Mouse (Mus musculus) forebrain, embryonic 15.5 days (tissue): Measurements from ENCODE around the gene Pcdh15. TPM values are rescaled to one million over a fixed set of nuclear protein-coding genes. Genes with fewer than 3 reads are reported as not detected.

Source experiments
- ATAC-seq: fragments of 200-750 bp; cut with Nextera tagmentation; replicated peaks from 2 replicates; pipeline ENCODE4 v1.8.0; 2017; ENCODE audit warnings: mild to moderate bottlenecking, moderate TSS enrichment, moderate library complexity
- H3K27ac ChIP-seq: fragments of 300-500 bp; sonication (generic); replicated peaks from 2 replicates; pipeline ENCODE4 v1.5.1; 2015; ENCODE audit warnings: mild to moderate bottlenecking, inconsistent platforms
- H3K27me3 ChIP-seq: fragments of 300-500 bp; sonication (generic); 2 replicates; pipeline ENCODE4 v1.6.1; 2015; ENCODE audit warnings: inconsistent platforms
- H3K36me3 ChIP-seq: fragments of 300-500 bp; sonication (generic); 2 replicates; pipeline ENCODE4 v1.6.1; 2015; ENCODE audit warnings: mild to moderate bottlenecking, inconsistent platforms
- H3K4me1 ChIP-seq: fragments of 300-500 bp; sonication (generic); 2 replicates; pipeline ENCODE4 v1.6.1; 2015; ENCODE audit warnings: inconsistent platforms
- H3K4me2 ChIP-seq: fragments of 300-500 bp; sonication (generic); replicated peaks from 2 replicates; pipeline ENCODE4 v1.6.1; 2015; ENCODE audit warnings: mild to moderate bottlenecking, inconsistent platforms
- H3K4me3 ChIP-seq: fragments of 300-500 bp; sonication (generic); 2 replicates; pipeline ENCODE4 v1.5.1; 2015; ENCODE audit warnings: mild to moderate bottlenecking, inconsistent platforms
- H3K9ac ChIP-seq: fragments of 300-500 bp; sonication (generic); replicated peaks from 2 replicates; pipeline ENCODE4 v1.6.1; 2015; ENCODE audit warnings: mild to moderate bottlenecking, inconsistent platforms
- H3K9me3 ChIP-seq: fragments of 300-500 bp; sonication (generic); 2 replicates; pipeline ENCODE4 v1.6.1; 2016; ENCODE audit warnings: inconsistent platforms
- WGBS: fragments of 180-500 bp; shearing (Covaris S2); methylation state at CpG from one replicate; pipeline ENCODE4 v1.1.7; 2015; ENCODE audit warnings: mixed read lengths; 5-methylcytosine and 5-hydroxymethylcytosine counted together
- polyA plus RNA-seq: library from polyadenylated mRNA; unstranded; fragments of >200 nt; fragmentation: Nextera tagmentation; extraction: Ambion mirVana; gene quantifications from 2 replicates; pipeline ENCODE4 v1.2.1, GENCODE M21; 2015

Gene Pcdh15
- polyA plus RNA-seq, 1 experiment from 2014 or later: 5.0 TPM

DNA sequence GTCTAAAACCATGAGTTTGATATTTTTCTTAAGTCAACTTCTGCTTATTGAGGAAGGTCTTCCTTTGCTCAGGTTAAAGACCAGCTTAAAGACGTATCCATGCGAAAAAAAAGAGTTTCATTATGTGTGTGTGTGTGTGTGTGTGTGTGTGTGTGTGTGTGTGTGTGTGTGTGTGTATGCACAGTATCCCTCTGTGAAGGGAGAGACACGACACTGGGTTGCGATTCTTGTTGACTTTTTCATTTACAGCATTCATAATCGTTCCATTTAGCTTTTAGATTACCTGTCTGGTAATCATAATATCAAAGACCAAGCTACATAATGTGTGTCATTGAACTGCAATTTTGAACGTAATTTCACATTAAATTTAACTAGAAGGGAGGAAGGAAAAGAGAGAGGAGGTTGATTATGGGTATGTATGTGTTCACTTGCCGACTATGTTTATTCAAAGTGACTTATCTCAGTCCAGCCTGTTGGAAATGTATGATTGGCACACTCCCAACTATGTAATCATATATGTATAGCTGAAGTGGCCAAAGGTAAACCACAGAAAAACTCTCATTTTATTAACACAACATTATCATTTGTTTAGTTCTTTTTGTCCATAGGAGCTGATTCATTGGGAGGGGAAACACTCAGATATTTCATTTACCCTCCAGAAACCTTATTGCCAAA, 626.6 kb downstream of the Pcdh15 start:
- WGBS: 83% methylated on average over 7 of the region's 7 CpGs
- no peak for ATAC-seq
- Histone ChIP-seq H3K9ac (no peak overlapping the region), H3K9me3 (no peaks in the 10 kb centered on the region), H3K4me1 (no peaks in the 10 kb centered on the region), H3K27ac (no peak overlapping the region), H3K4me3 (no peak overlapping the region), H3K36me3 (no peaks in the 10 kb centered on the region), H3K4me2 (no peak overlapping the region), H3K27me3 (no peaks in the 10 kb centered on the region)

GRCm38 (mm10) chr10:73733246-73733645, 634.1 kb downstream of the Pcdh15 start:
- H3K27me3 ChIP-seq: no peaks in the 10 kb centered on the region
- no peak overlapping the region for H3K4me3 ChIP-seq
- 90% methylated on average over 7 of the region's 7 CpGs for WGBS
- H3K9ac ChIP-seq: no peak overlapping the region
- ATAC-seq: no peak
- no peaks in the 10 kb centered on the region for H3K4me1 ChIP-seq
- no peaks in the 10 kb centered on the region for H3K36me3 ChIP-seq
- H3K9me3 ChIP-seq: no peaks in the 10 kb centered on the region
- no peak overlapping the region for H3K27ac ChIP-seq
- H3K4me2 ChIP-seq: no peak overlapping the region

GRCm38 (mm10) chr10:73749021-73749420, 649.9 kb downstream of the Pcdh15 start:
- no peak for ATAC-seq
- WGBS: 12% methylated on average over 2 of the region's 2 CpGs

GRCm38 (mm10) chr10:73753876-73754275, 654.7 kb downstream of the Pcdh15 start:
- WGBS: 57% methylated on average over 3 of the region's 3 CpGs
- Histone ChIP-seq H3K27me3 (no peaks in the 10 kb centered on the region), H3K4me1 (peaks cover 3% of the 10 kb centered on the region; the same call in 1 of the 2 replicates), H3K4me2 (no peak overlapping the region), H3K9me3 (no peaks in the 10 kb centered on the region), H3K27ac (no peak overlapping the region), H3K9ac (no peak overlapping the region), H3K4me3 (no peak overlapping the region), H3K36me3 (no peaks in the 10 kb centered on the region)
- no peak for ATAC-seq

More at GRCm38 (mm10) chr10:73749021-73749420, 649.9 kb downstream of the Pcdh15 start:
- no peak overlapping the region for H3K27ac ChIP-seq
- no peak overlapping the region for H3K4me3 ChIP-seq
- H3K4me2 ChIP-seq: no peak overlapping the region
- H3K9ac ChIP-seq: no peak overlapping the region
- H3K9me3 ChIP-seq: no peaks in the 10 kb centered on the region
- no peaks in the 10 kb centered on the region for H3K36me3 ChIP-seq
- peaks cover 3% of the 10 kb centered on the region; the same call in 1 of the 2 replicates for H3K4me1 ChIP-seq
- no peaks in the 10 kb centered on the region for H3K27me3 ChIP-seq

DNA sequence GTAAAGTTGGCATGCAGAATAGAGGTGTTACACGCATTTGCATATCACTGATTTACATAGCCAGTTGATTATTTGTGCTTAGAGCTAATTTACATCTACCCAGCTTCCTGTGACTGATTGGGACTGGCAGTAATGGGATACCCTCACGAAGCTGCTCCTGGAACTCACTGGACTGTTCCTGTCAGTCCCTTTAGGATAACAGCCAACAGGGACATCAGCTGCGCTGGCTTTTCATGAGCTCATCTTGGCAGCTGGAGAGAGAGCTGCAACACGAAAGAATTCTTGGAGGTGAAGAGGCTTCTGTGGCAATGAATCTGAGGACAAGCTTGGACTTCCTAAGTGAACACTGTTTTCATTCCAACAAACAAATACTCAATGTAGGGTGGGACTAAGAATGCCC, 683.8 kb downstream of the Pcdh15 start:
- 37% methylated on average over 4 of the region's 4 CpGs for WGBS
- Histone ChIP-seq H3K36me3 (no peaks in the 10 kb centered on the region), H3K27ac (no peak overlapping the region), H3K4me2 (no peak overlapping the region), H3K4me3 (no peak overlapping the region), H3K9me3 (no peaks in the 10 kb centered on the region), H3K4me1 (peaks cover 4% of the 10 kb centered on the region; the same call in 1 of the 2 replicates), H3K27me3 (no peaks in the 10 kb centered on the region), H3K9ac (no peak overlapping the region)
- no peak for ATAC-seq

DNA sequence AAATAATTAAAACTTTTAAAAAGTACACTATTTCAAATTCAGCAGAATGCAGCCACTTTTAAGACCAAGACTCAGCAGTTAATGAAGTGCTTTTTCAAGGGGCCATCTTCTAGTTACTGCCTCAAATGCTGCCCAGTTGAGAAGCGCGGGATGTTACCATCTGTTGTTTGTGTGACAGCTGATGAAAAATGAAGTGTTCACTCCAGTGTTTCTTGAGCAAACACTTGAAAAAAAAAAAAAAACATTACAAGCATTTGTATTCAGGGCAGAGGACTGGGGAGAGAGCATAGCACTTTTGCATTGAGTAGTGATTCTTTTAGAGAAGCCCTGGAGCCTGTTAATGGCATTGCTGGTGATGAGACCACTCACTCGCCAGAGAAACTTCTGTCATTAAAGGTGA, 689.0 kb downstream of the Pcdh15 start:
- no peak overlapping the region for H3K9ac ChIP-seq
- no peak overlapping the region for H3K4me2 ChIP-seq
- no peaks in the 10 kb centered on the region for H3K27me3 ChIP-seq
- no peak overlapping the region for H3K4me3 ChIP-seq
- no peak overlapping the region for H3K27ac ChIP-seq
- 74% methylated on average over 3 of the region's 3 CpGs for WGBS
- H3K36me3 ChIP-seq: no peaks in the 10 kb centered on the region
- ATAC-seq: no peak
- no peaks in the 10 kb centered on the region for H3K4me1 ChIP-seq
- H3K9me3 ChIP-seq: no peaks in the 10 kb centered on the region

DNA sequence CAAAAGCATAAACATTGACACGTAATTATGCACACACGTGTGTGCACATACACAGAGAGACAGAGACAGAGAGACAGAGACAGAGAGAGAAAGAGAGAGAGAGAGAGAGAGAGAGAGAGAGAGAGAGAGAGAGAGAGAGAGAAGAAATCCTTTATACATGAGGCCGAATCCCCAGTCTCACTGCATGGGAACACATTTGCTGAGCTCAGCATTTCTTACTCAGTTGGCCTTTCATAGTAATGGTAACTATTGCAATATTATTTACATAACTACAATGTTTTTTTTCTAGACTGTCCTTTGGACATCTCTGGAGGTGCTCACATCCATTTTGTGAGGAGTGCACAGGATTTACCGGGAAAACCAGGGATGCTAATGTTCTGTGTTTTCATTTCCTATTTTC, 705.9 kb downstream of the Pcdh15 start:
- Histone ChIP-seq H3K4me2 (no peak overlapping the region), H3K27ac (no peak overlapping the region), H3K9me3 (no peaks in the 10 kb centered on the region), H3K9ac (no peak overlapping the region), H3K4me3 (no peak overlapping the region), H3K27me3 (no peaks in the 10 kb centered on the region), H3K36me3 (no peaks in the 10 kb centered on the region), H3K4me1 (no peaks in the 10 kb centered on the region)
- WGBS: 91% methylated on average over 4 of the region's 4 CpGs
- ATAC-seq: no peak

DNA sequence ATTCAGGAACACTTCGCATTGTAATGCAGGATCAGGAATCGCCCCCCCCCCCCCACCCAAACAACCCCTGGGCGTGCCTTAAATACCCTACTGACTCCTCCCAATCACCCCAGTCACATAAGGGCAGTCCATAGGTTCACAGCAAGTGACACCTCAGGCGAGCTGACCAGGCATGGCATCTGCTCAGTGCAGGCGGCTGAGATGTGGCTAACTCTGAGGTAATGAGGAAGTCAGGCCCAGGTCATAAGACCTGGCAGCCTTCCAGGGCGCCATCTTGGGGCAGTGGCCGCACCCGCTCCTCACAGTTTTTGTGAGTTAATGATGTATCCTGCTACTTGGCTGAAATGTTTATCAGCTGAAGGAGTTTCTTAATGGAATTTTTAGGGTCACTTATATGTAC, 713.2 kb downstream of the Pcdh15 start:
- Histone ChIP-seq H3K9me3 (no peaks in the 10 kb centered on the region), H3K9ac (no peak overlapping the region), H3K27ac (no peak overlapping the region), H3K27me3 (no peaks in the 10 kb centered on the region), H3K4me1 (no peaks in the 10 kb centered on the region), H3K4me2 (no peak overlapping the region), H3K36me3 (no peaks in the 10 kb centered on the region), H3K4me3 (no peak overlapping the region)
- WGBS: 77% methylated on average over 8 of the region's 8 CpGs
- no peak for ATAC-seq

GRCm38 (mm10) chr10:73821657-73822583, 722.8 kb downstream of the Pcdh15 start:
- Histone ChIP-seq H3K4me1 (peaks cover 14% of the 10 kb centered on the region), H3K36me3 (no peaks in the 10 kb centered on the region), H3K4me2 (peak overlapping the region; percentile 60), H3K9ac (0 out of 2 replicates have a peak overlapping the region, but pooled peaks have one; percentile 27), H3K4me3 (peak overlapping the region; percentile 33), H3K27ac (no peak overlapping the region), H3K27me3 (no peaks in the 10 kb centered on the region), H3K9me3 (no peaks in the 10 kb centered on the region)
- WGBS: 11% methylated on average over 22 of the region's 22 CpGs
- peak; percentile 89 for ATAC-seq

DNA sequence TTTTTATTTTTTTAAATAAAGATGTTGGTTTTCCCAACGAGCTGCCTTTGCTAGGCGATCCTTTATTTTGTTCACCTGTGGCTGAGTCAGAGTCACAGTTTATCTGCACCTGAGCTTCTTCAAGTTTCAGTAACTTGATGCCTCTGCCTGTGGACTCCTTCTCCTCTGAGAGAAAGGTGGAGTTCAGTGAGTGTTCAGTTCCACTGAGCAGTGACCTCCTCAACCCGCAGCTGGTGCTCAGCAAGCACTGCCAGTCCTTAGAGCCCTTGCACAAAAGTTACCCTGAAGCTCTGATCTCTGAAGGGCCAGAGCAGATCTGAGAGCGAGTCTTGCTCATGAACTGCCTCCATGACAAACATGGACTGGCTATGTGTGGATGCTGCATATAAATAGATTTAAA, 724.1 kb downstream of the Pcdh15 start:
- Histone ChIP-seq H3K4me2 (no peak overlapping the region), H3K4me3 (no peak overlapping the region), H3K27me3 (no peaks in the 10 kb centered on the region), H3K4me1 (peaks cover 14% of the 10 kb centered on the region), H3K9me3 (no peaks in the 10 kb centered on the region), H3K27ac (no peak overlapping the region), H3K36me3 (no peaks in the 10 kb centered on the region), H3K9ac (no peak overlapping the region)
- ATAC-seq: no peak
- WGBS: 74% methylated on average over 4 of the region's 4 CpGs

- Histone ChIP-seq H3K9me3 (no peaks in the 10 kb centered on the region), H3K4me3 (no peak overlapping the region), H3K4me1 (peaks cover 12% of the 10 kb centered on the region), H3K36me3 (no peaks in the 10 kb centered on the region), H3K27ac (no peak overlapping the region), H3K9ac (no peak overlapping the region), H3K27me3 (no peaks in the 10 kb centered on the region), H3K4me2 (no peak overlapping the region)
- ATAC-seq: no peak
- 54% methylated on average over 8 of the region's 8 CpGs for WGBS
These were observed 727.2 kb downstream of the Pcdh15 start for GRCm38 (mm10) chr10:73826354-73826753.

DNA sequence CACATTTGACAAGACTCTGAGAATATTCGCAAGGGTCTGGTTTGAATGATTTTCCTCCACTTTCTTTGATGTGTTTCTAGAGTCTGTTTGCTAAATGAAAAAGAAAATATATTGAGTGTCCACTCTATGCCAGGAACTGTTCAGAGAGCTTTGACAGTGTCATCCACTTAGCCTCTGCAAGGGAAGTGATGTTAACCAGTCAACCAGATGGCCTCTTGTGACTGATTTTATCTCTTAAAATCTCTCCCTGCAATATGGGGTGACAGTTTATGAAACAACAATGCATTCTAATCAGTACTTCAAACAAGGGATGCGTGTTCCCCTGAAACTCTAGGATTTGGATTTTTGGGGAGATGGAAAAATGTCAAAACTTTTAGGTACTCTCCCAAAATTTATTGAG, 729.6 kb downstream of the Pcdh15 start:
- Histone ChIP-seq H3K36me3 (no peaks in the 10 kb centered on the region), H3K27me3 (no peaks in the 10 kb centered on the region), H3K9me3 (no peaks in the 10 kb centered on the region), H3K4me3 (no peak overlapping the region), H3K27ac (no peak overlapping the region), H3K4me1 (no peaks in the 10 kb centered on the region), H3K4me2 (no peak overlapping the region), H3K9ac (no peak overlapping the region)
- 85% methylated on average over 2 of the region's 2 CpGs for WGBS
- no peak for ATAC-seq
